Mouse (Mus musculus) ES-Bruce4 (cell line): ENCODE measurements at regions not wholly inside any gene's neighbourhood (a gene's known extent, or its start where the extent isn't known, plus 50 kb on each side); places are given as distances from the start of the nearest gene placed in this dataset.

Experiments used
- EP300 ChIP-seq: IDR thresholded peaks from 2 replicates; pipeline ENCODE4 v1.6.1; 2011; ENCODE audit warnings: low read depth, low read length; ENCODE audit not compliant: insufficient read depth
- POLR2A ChIP-seq: IDR thresholded peaks from one replicate; pipeline ENCODE4 v1.8.1; 2011; ENCODE audit warnings: low read length; ENCODE audit not compliant: insufficient read depth

DNA sequence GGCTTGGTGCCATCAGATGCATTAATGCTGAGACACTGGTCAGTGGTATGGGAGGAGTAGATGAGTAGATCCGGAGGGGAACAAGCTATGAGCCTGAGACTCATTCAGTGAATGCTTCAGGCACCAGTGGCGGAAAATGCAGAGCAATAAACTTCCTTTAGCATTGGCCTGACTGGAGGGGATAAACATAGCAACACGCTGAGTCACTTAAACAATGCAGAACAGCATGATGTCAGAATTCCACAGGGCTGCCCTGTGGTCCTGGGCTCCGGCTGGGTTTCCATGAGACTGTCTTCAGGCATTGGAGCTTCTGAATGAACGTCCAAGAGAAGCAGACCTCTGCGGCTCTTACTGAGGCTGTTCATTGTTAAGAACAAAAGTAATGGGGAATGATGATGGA, 145.4 kb upstream of the Gm10181 start:
- TF ChIP-seq EP300 (no peak), POLR2A (no peak)
